Mouse (Mus musculus) cerebellum, postnatal 10 days (tissue): ENCODE data around the gene Mdfi.
A peak's percentile ranks its signal among the peaks of the same experiment; 100 is the strongest.

Source experiments
- DNase-seq, 2 experiments: peaks; one replicate each; pipeline ENCODE4 v3.0.0; 2021; ENCODE audit warnings: mixed read lengths in 2 of 2

Gene Mdfi

DNA sequence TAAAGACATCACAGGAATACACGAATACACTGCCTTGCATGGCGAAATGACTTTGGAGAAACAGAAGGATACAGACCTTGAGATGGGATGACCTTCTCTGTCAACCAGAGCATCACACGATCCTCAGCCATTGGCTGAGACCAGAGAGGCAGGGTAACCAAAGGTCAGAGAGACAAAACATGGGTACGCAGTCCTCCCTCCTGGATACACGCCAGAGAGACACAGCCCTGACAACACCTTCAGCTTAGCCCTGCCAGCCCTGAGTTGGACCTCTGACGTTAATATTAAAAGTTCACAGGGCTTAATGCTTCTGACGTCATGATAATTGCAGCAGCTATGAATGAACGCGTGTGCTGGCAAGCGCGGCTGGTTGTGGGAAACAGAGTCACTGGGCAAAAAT lies 11.1 kb upstream of the Mdfi start:
- DNase-seq = no peak

GRCm38 (mm10) chr17:47843465-47843864 lies 9.0 kb upstream of the Mdfi start:
- DNase-seq = peak in 1 of 2 experiments; percentile 24

DNA sequence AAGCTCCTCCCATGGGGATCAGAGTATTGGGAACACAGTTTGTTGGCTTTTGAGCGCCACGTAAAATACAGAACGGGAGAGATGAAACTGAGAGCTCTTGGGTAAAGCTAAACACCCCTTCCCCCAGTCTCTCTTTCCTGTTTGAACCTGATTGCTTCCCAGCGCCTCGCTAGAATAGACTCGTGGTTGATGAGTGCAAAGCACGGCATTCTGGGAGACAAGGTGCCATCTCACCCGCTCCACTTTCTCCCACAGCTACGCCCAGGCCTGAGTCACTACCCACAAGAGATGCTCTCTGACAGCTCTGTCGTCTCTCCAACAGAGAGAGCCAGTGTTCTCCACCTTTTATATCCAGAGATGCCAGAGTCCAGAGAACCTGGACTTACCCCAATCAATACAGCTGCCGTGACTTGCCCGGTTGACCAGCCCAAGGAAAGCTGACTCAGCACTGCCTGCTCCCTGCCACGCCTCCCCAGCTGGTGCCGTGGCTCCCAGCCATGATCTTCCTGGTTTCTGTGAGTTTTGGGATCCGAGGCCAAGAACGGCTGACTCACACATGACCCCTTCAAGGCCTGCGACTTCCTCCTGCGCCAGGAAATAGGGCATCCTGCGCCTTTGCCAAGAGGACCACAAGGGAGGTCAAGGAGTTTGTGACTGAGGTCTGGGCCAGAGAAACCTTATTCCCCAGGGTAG lies 7.6 kb upstream of the Mdfi start:
- peak; percentile 89 for DNase-seq

GRCm38 (mm10) chr17:47841521-47841920 lies 7.0 kb upstream of the Mdfi start:
- DNase-seq = no peak

GRCm38 (mm10) chr17:47837808-47838207 lies 3.3 kb upstream of the Mdfi start:
- DNase-seq = no peak

- no peak for DNase-seq
Observed at GRCm38 (mm10) chr17:47833628-47834481, 636 bp downstream of the Mdfi start.

- peak; percentile 36 to 67 for DNase-seq
Observed at GRCm38 (mm10) chr17:47833029-47833627, 1.4 kb downstream of the Mdfi start.

GRCm38 (mm10) chr17:47832501-47833028 lies 1.9 kb downstream of the Mdfi start:
- no peak for DNase-seq

- no peak for DNase-seq
Observed at GRCm38 (mm10) chr17:47831772-47832171, 2.7 kb downstream of the Mdfi start.

- DNase-seq = peak in 1 of 2 experiments; percentile 28
Observed at GRCm38 (mm10) chr17:47831161-47831560, 3.3 kb downstream of the Mdfi start.

- peak in 1 of 2 experiments; percentile 27 for DNase-seq
Observed at GRCm38 (mm10) chr17:47821339-47821738, 13.2 kb downstream of the Mdfi start.

DNA sequence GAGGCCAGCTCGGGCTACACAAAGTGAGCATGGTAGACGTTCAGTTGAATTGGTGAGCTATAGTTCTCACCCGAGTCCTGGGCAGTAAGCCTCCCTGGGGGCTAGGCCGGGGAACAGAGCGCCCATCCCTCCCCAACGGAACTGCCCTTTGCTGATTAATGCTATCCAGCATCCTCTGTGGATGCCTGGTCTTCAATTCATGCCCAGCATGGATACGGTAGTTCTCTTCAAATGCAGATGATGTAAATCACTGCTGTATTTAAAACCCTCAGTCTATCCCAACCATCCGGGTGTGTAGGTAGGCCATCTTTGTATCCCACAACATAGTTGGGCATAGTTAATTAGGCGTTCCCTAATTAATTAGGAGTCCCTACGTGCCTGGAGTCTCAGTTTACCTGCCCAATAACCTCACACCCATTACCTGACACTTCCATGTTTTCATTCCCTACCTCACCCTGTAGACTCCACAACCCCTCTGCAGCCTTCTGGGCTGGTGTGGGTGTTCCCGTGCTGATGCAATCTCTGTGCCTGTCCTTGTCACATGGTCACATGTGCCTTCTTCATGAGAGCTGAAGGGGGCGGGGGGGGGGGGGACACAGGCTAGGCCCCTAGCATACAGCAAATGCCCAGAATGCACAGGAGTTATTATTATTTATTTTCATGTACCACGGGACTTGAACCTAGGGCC lies 16.3 kb downstream of the Mdfi start:
- no peak for DNase-seq

DNA sequence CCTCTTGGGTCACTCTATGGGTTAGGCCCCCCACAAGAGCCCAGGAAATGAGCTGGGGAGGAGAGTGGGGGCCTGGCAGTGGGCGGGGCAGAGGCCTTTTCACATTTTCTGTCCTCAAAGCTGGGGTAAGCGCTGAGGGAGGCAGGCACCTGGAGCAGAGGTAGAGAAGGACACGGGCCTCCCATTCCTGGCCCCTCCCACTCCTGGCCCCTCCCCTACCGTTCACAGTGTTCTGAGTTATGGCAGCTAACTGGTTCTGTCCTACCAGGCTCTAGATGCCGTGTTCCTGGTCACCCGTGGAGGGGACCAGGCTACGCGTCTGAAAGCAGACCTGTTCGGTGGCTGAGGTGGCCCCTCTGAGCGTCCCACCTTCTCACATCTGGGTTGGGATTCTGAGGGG lies 19.0 kb downstream of the Mdfi start:
- no peak for DNase-seq

DNA sequence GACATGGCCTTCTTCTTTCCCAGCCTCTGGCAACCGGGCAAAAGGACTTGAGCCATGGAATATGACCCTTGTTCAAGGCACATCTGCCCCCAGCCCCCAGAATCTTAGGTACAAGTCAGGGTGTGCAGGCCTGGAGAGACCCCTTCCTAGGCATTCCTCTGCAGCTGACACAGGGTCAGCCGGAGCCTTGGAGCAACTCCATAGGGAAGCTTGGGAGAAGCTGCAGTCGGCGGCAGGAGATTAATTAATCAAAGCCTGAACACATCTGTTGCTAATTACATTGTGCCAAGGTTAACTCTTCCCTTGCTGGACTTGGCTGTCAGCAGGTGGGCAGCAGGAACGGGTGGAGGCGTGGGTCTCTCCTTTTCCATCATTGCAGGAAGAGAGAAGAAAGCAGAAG lies 20.0 kb downstream of the Mdfi start:
- DNase-seq = no peak

DNA sequence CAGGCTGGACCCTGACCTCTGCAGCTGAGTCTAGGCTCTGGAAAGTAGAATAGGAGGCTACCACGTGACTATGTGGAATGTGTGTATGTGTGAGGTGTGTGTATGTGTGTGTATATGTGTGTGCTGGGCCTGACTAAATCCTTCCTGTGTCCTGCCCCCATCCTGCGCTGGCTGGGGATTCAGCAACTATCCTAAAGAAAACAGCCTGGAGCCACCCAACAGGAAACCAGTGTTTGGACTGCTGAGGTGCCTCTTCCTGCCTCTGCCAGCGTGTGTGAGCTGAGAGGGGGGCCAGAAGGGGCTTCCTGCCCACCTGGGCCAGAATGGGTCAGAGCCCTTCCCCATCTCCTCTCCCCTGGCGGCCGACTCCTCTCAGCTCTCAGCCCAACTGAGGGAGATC lies 20.9 kb downstream of the Mdfi start:
- DNase-seq = no peak

DNA sequence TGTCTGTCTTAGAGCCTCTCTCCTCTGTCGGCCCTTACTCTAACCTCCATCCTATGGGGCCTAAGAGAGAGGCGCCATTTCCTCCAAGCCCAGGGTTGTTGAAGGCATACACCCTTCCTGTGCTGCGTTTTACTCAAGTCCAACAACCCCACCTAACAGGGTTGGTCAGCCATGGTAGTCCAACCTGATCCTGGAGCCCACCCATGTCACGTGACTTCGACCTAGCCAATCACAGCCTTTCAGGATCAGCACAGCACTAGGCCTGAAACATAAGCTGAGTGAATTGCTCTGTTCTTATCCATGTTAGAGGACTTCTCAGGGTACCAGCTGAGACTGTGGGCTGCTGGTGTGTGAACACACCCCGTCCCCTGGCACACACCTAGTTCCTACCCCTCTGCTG lies 22.3 kb downstream of the Mdfi start:
- DNase-seq = no peak

- no peak for DNase-seq
Observed at GRCm38 (mm10) chr17:47811265-47811800, 23.2 kb downstream of the Mdfi start.

DNA sequence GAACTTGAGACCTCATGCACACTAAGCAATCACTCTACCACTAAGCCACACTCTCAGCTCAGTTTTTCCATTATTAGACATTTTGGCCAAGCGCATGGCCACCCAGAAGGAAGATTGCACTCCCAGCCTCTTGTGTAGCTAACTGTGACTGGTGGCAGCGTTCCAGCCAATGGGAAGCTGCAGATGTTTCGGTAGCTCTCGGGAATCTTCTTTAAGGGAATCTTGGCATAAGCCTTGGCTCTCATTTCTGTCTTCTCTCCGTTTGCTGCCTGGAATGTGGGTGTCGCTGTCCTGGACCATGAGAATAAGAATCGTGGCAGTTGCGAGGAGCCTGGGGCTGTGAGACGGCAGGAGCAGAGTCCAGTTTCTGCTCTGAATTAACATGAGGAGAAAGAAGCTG lies 28.3 kb downstream of the Mdfi start:
- DNase-seq = no peak

DNA sequence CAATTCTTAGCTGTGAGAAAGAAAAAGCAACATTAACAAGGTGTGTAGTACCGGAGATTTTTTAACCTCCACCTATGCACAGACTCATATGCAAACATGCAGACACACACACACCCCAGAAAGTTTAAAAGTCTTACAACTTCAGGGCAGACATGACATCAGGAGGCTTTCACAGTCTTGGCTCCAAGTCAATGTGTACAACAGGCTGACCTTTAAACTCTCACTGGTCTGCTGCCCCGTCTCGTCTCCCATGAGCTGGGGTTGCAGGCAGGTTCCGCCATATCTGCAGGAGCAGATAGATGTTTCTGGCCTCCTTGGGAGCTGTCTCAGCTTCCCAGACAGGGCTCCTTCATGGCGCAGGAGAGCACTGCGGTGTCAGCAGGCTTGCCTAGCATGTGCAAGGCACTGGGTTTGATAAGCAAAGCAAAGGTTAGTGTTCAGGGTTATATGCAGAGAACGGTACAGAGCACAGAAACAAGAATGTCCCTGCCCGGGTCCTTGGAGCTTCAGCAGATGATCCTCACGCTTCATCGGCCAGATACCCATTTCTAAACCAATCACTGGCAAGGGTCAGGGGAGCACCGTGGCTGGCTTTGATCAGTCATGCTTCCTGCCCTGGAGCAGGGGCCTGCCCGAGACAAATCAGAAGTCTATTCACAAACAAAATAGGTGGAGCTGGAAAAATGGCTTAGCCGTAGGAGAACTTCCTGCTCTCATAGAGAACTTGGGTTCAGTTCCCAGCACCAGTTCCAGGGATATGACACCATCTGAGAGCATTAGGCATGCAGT lies 29.2 kb downstream of the Mdfi start:
- DNase-seq = no peak

- no peak for DNase-seq
Observed at GRCm38 (mm10) chr17:47803662-47804061, 30.8 kb downstream of the Mdfi start.

- DNase-seq = no peak
Observed at GRCm38 (mm10) chr17:47802806-47803205, 31.7 kb downstream of the Mdfi start.

- no peak for DNase-seq
Observed at GRCm38 (mm10) chr17:47797383-47797782, 37.1 kb downstream of the Mdfi start.
